Mouse (Mus musculus) ES-Bruce4 (cell line): Measurements from ENCODE around the gene Hbp1. TPM values are rescaled to one million over a fixed set of nuclear protein-coding genes. Genes with fewer than 3 reads are reported as not detected.

Source experiments
- H3K27ac ChIP-seq: 2 replicates; pipeline ENCODE4 v1.5.1; 2012; ENCODE audit warnings: low read length, inconsistent platforms; ENCODE audit not compliant: insufficient read depth
- H3K27me3 ChIP-seq: 2 replicates; pipeline ENCODE4 v1.6.1; 2012; ENCODE audit warnings: mild to moderate bottlenecking, low read length, inconsistent platforms; ENCODE audit not compliant: control insufficient read depth, poor library complexity, insufficient read depth, severe bottlenecking
- H3K36me3 ChIP-seq: 2 replicates; pipeline ENCODE4 v1.6.1; 2012; ENCODE audit warnings: inconsistent platforms, mild to moderate bottlenecking, low read length, moderate library complexity; ENCODE audit not compliant: control insufficient read depth, poor library complexity, insufficient read depth, severe bottlenecking
- H3K4me1 ChIP-seq: one replicate; pipeline ENCODE4 v1.8.1; 2011; ENCODE audit warnings: low read length; ENCODE audit not compliant: control insufficient read depth, insufficient read depth
- H3K4me3 ChIP-seq: 2 replicates; pipeline ENCODE4 v1.5.1; 2011; ENCODE audit warnings: low read depth, mild to moderate bottlenecking, low read length
- H3K9ac ChIP-seq: 2 replicates; pipeline ENCODE4 v1.6.1; 2012; ENCODE audit warnings: low read depth, mild to moderate bottlenecking, inconsistent platforms; ENCODE audit not compliant: poor library complexity, severe bottlenecking
- H3K9me3 ChIP-seq: replicated peaks from 2 replicates; pipeline ENCODE4 v1.6.1; 2012; ENCODE audit warnings: mild to moderate bottlenecking, low read length, inconsistent platforms; ENCODE audit not compliant: control insufficient read depth, poor library complexity, insufficient read depth, severe bottlenecking
- CTCF ChIP-seq: IDR thresholded peaks from one replicate; pipeline ENCODE4 v1.8.1; 2011; ENCODE audit warnings: low read depth, low read length
- EP300 ChIP-seq: IDR thresholded peaks from 2 replicates; pipeline ENCODE4 v1.6.1; 2011; ENCODE audit warnings: low read depth, low read length; ENCODE audit not compliant: insufficient read depth
- POLR2A ChIP-seq: IDR thresholded peaks from one replicate; pipeline ENCODE4 v1.8.1; 2011; ENCODE audit warnings: low read length; ENCODE audit not compliant: insufficient read depth
- polyA plus RNA-seq: library from polyadenylated mRNA; stranded (reverse); fragments of >200 nt; gene quantifications from 2 replicates; pipeline ENCODE4 v1.2.4, GENCODE M21; 2011; ENCODE audit warnings: low read depth; ENCODE audit not compliant: missing spikeins, insufficient read depth, insufficient read length

Hbp1 gene
- polyA plus RNA-seq, 1 experiment: 96.5 TPM

- peak overlapping the region; percentile 76; the same call in 1 of the 2 replicates for H3K4me3 ChIP-seq
- peak overlapping the region; percentile 64 for H3K27ac ChIP-seq
- no peaks in the 10 kb centered on the region for H3K9me3 ChIP-seq
- TF ChIP-seq CTCF (no peak), POLR2A (no peak), EP300 (no peak)
- H3K9ac ChIP-seq: peak overlapping the region; percentile 98
- H3K4me1 ChIP-seq: peaks cover 3% of the 10 kb centered on the region
- no peaks in the 10 kb centered on the region for H3K27me3 ChIP-seq
- H3K36me3 ChIP-seq: peaks cover 4% of the 10 kb centered on the region
These were observed 2.0 kb downstream of the Hbp1 start for GRCm38 (mm10) chr12:31948101-31949000.

GRCm38 (mm10) chr12:31947476-31947875 lies 2.9 kb downstream of the Hbp1 start:
- no peaks in the 10 kb centered on the region for H3K27me3 ChIP-seq
- no peaks in the 10 kb centered on the region for H3K9me3 ChIP-seq
- H3K9ac ChIP-seq: no peak overlapping the region; the same call in 1 of the 2 replicates
- peaks cover 12% of the 10 kb centered on the region for H3K36me3 ChIP-seq
- H3K4me1 ChIP-seq: peaks cover 3% of the 10 kb centered on the region
- no peak overlapping the region for H3K27ac ChIP-seq
- TF ChIP-seq CTCF: no peak
- no peak for TF ChIP-seq POLR2A
- TF ChIP-seq EP300: no peak
- H3K4me3 ChIP-seq: no peak overlapping the region

DNA sequence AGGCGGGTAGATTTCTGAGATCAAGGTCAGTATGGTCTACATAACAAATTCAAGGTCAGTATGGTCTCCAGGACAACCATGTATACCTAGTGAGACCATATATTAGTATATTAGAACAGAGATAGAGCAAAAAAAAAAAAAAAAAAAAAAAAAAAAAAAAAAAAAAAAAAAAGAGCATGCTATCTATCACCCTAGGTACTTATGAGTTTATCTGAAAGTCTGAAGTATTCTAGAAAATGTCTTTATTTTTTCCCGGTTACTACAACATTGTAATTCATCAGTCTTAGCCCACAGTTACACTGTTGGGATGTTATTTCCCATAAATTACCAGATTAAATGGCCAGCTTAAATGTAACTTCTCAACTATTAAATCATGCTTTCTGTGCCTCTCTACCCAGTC lies 5.9 kb downstream of the Hbp1 start:
- Histone ChIP-seq H3K27me3 (no peaks in the 10 kb centered on the region), H3K9me3 (no peaks in the 10 kb centered on the region), H3K9ac (no peak overlapping the region), H3K27ac (no peak overlapping the region), H3K4me1 (peaks cover 3% of the 10 kb centered on the region), H3K36me3 (peaks cover 30% of the 10 kb centered on the region), H3K4me3 (no peak overlapping the region)
- TF ChIP-seq CTCF (no peak), POLR2A (no peak), EP300 (no peak)

DNA sequence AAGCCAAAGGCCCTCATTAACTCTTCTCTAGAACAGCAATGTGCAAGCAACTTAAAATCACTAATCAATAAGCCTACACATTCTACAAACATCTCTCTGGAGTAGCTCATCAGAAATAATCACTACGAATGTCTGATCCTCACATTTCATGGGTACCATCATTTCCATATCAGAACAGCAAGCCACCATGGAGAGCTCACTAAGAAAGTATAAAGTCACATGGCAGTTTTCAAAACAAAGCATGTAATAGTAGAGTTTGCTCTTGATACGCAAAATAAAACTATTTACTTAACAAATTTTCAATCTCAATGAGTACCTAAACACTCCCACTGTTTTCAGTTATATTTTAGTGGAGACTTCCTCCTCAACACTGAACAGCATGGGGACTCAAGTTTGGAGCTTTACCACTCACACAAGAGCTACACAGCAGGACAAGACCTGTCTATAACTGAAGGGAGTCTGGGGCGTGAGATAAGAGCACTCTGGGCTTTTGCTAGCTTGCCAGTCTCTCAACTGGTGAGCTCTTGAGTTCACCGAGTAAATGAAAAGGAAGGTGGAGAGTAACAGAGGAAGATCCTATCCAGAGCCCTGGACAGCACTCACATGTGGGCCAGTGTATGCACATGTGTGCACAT lies 7.2 kb downstream of the Hbp1 start:
- TF ChIP-seq EP300 (no peak), CTCF (no peak), POLR2A (no peak)
- Histone ChIP-seq H3K36me3 (peaks cover 35% of the 10 kb centered on the region), H3K4me1 (peaks cover under 1% of the 10 kb centered on the region), H3K4me3 (no peak overlapping the region), H3K9me3 (no peaks in the 10 kb centered on the region), H3K27ac (no peak overlapping the region), H3K27me3 (no peaks in the 10 kb centered on the region), H3K9ac (no peak overlapping the region)

- Histone ChIP-seq H3K4me3 (no peak overlapping the region), H3K9ac (no peak overlapping the region), H3K4me1 (no peaks in the 10 kb centered on the region), H3K9me3 (no peaks in the 10 kb centered on the region), H3K36me3 (peaks cover 53% of the 10 kb centered on the region), H3K27ac (no peak overlapping the region), H3K27me3 (no peaks in the 10 kb centered on the region)
- no peak for TF ChIP-seq EP300
- no peak for TF ChIP-seq CTCF
- TF ChIP-seq POLR2A: no peak
These were observed 11.3 kb downstream of the Hbp1 start for GRCm38 (mm10) chr12:31939026-31939425.

- H3K27ac ChIP-seq: no peak overlapping the region
- TF ChIP-seq POLR2A: no peak
- H3K9me3 ChIP-seq: no peaks in the 10 kb centered on the region
- no peak overlapping the region for H3K9ac ChIP-seq
- H3K27me3 ChIP-seq: no peaks in the 10 kb centered on the region
- no peak overlapping the region for H3K4me3 ChIP-seq
- peaks cover 52% of the 10 kb centered on the region for H3K36me3 ChIP-seq
- H3K4me1 ChIP-seq: no peaks in the 10 kb centered on the region
These were observed 11.8 kb downstream of the Hbp1 start for GRCm38 (mm10) chr12:31938391-31938997.
